Mouse (Mus musculus): ENCODE results near the gene Ppp1r10.
A peak's percentile ranks its signal among the peaks of the same experiment; 100 is the strongest.

Ppp1r10 gene

GRCm38 (mm10) chr17:35903343-35903991, 12.8 kb upstream of the Ppp1r10 start:
- DNase-seq (ENCODE audit: low spot score in 2 of 2): no peak

- no peak for DNase-seq (ENCODE audit: low spot score in 2 of 2)
Measured at GRCm38 (mm10) chr17:35903992-35904355, 12.3 kb upstream of the Ppp1r10 start.

GRCm38 (mm10) chr17:35905587-35905986, 10.6 kb upstream of the Ppp1r10 start:
- no peak for DNase-seq (ENCODE audit: low spot score in 2 of 2)

GRCm38 (mm10) chr17:35907609-35908008, 8.6 kb upstream of the Ppp1r10 start:
- no peak for DNase-seq (ENCODE audit: low spot score in 2 of 2)

GRCm38 (mm10) chr17:35909186-35909918, 6.9 kb upstream of the Ppp1r10 start:
- no peak for DNase-seq (ENCODE audit: low spot score in 2 of 2)

- peak; percentile 93 for DNase-seq (ENCODE audit: low spot score in 2 of 2)
Measured at GRCm38 (mm10) chr17:35909919-35910369, 6.3 kb upstream of the Ppp1r10 start, which contains the start of gene Atat1. Atat1 (minus strand) TSS chr17:35910075.

- no peak for DNase-seq (ENCODE audit: low spot score in 2 of 2)
Measured at GRCm38 (mm10) chr17:35914975-35915374, 1.3 kb upstream of the Ppp1r10 start.

GRCm38 (mm10) chr17:35915538-35916296, 517 bp upstream of the Ppp1r10 start:
- no peak for DNase-seq (ENCODE audit: low spot score in 2 of 2)

GRCm38 (mm10) chr17:35917143-35917462, 869 bp downstream of the Ppp1r10 start:
- DNase-seq (ENCODE audit: low spot score in 2 of 2): no peak

GRCm38 (mm10) chr17:35917463-35918251, 1.4 kb downstream of the Ppp1r10 start:
- peak; percentile 55 to 75 for DNase-seq (ENCODE audit: low spot score in 2 of 2)

- peak in 1 of 2 experiments; percentile 34 for DNase-seq (ENCODE audit: low spot score in 2 of 2)
Measured at GRCm38 (mm10) chr17:35918276-35919059, 2.2 kb downstream of the Ppp1r10 start.

- peak; percentile 92 to 95 for DNase-seq (ENCODE audit: low spot score in 2 of 2)
Measured at GRCm38 (mm10) chr17:35919060-35919715, 3.0 kb downstream of the Ppp1r10 start.

GRCm38 (mm10) chr17:35919864-35920301, 3.6 kb downstream of the Ppp1r10 start:
- DNase-seq (ENCODE audit: low spot score in 2 of 2): peak in 1 of 2 experiments; percentile 10

GRCm38 (mm10) chr17:35920384-35920783, 4.2 kb downstream of the Ppp1r10 start:
- peak in 1 of 2 experiments; percentile 10 for DNase-seq (ENCODE audit: low spot score in 2 of 2)

- DNase-seq (ENCODE audit: low spot score in 2 of 2): peak in 1 of 2 experiments; percentile 22
Measured at GRCm38 (mm10) chr17:35920862-35921562, 4.8 kb downstream of the Ppp1r10 start.

- DNase-seq (ENCODE audit: low spot score in 2 of 2): no peak
Measured at GRCm38 (mm10) chr17:35921710-35922109, 5.5 kb downstream of the Ppp1r10 start.

- no peak for DNase-seq (ENCODE audit: low spot score in 2 of 2)
Measured at GRCm38 (mm10) chr17:35922566-35922965, 6.3 kb downstream of the Ppp1r10 start.

GRCm38 (mm10) chr17:35923281-35923680, 7.0 kb downstream of the Ppp1r10 start:
- peak in 1 of 2 experiments; percentile 12 for DNase-seq (ENCODE audit: low spot score in 2 of 2)

GRCm38 (mm10) chr17:35927471-35927870, 11.2 kb downstream of the Ppp1r10 start:
- no peak for DNase-seq (ENCODE audit: low spot score in 2 of 2)

GRCm38 (mm10) chr17:35929534-35929933, 13.3 kb downstream of the Ppp1r10 start:
- DNase-seq (ENCODE audit: low spot score in 2 of 2): no peak
